Mouse (Mus musculus) Patski (cell line): Measurements from ENCODE around the gene Ces1a. TPM values are rescaled to one million over a fixed set of nuclear protein-coding genes. Genes with fewer than 3 reads are reported as not detected.
A peak's percentile ranks its signal among the peaks of the same experiment; 100 is the strongest.

ENCODE experiments used
- ATAC-seq: fragments of 100-300 bp; one replicate; pipeline ENCODE4 v1.8.0; 2021
- CTCF ChIA-PET: fragments of 350-600 bp; sonication (Branson Sonifier 250); formaldehyde crosslinking; loops from one replicate; lab custom pipeline; 2022; ENCODE audit warnings: inconsistent platforms; lab: Charles Lee
- POLR2A ChIA-PET: fragments of 350-600 bp; sonication (Branson Sonifier 250); formaldehyde crosslinking; loops from one replicate; lab custom pipeline; 2022; ENCODE audit warnings: antibody characterized with exemption, inconsistent platforms; lab: Charles Lee
- DNase-seq: peaks from one replicate; pipeline ENCODE4 v3.0.0-alpha.2; 2011; ENCODE audit warnings: low read depth, low spot score
- H3K27me3 ChIP-seq: fragments of 371-371 bp; one replicate; pipeline ENCODE4 v1.5.1; 2021
- CTCF ChIP-seq: fragments of 100-300 bp; IDR thresholded peaks from one replicate; pipeline ENCODE4 v1.5.1; 2021
- in situ Hi-C: fragments of 300-500 bp; cut with MboI; formaldehyde crosslinking; loops from 3 replicates; pipeline ENCODE4 v1.11.1; 2018; ENCODE audit warnings: low pct_unique_long_range_greater_than_20kb, mixed read lengths
- polyA plus RNA-seq: library from polyadenylated mRNA; unstranded; gene quantifications from one replicate; pipeline ENCODE4 v1.2.3, GENCODE M21; 2021

Gene Ces1a
- polyA plus RNA-seq, 1 experiment from 2014 or later: not detected

DNA sequence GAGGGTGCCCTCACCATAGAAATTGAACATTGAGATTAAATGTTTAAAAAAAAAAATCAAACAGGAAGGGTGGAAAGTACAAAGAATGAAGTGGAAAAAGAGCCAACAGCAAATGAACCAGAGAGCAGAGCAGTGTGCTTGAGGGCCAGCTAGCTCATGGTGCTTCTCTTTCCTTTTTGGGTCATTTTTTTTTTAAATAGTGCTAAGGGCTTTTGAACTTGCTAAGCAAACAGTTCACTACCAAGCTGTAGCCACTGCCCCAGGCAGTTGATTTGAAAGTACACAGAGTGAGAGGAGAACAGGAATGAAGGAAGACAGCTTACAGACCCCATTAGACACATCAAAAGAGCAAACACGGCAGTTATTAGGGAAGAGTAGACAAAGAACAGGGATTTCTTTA lies 4.9 kb downstream of the Ces1a start:
- ATAC-seq (no peak), DNase-seq (no peak)
- no peaks in the 10 kb centered on the region for H3K27me3 ChIP-seq
- ChIA-PET CTCF (no interaction called here), POLR2A (no interaction called here)
- in situ Hi-C loops: no loop called here
- no peak for TF ChIP-seq CTCF

DNA sequence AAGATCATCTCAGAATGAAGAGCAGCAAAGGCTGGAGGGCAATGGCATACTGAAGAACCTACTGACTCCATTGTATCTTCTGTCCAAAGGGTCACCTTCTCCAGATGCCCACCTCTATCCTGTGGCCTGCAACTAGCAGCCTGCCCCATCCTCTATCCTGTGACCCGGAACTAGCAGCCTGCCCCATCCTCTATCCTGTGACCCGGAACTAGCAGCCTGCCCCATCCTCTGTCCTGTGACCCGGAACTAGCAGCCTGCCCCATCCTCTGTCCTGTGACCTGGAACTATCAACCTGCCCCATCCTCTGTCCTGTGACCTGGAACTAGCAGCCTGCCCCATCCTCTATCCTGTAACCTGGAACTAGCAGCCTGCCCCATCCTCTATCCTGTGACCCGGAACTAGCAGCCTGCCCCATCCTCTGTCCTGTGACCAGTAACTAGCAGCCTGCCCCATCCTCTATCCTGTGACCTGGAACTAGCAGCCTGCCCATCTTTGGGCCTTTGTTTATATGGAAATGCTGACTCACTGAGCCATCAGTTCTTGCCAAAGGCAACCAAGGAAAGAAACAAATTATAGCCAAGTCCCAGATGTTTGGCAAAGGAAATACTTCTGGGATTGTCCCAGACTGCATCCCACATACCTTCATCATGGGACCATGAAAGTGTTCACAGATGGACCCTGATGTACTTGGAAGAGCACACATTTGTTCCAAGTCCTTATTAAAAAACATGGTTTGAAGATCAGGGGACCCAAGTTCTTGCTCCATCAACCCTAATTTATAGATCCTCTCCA lies 7.0 kb downstream of the Ces1a start:
- in situ Hi-C loops: no loop called here
- TF ChIP-seq CTCF: no peak
- no peak for DNase-seq
- CTCF ChIA-PET: no interaction called here
- POLR2A ChIA-PET: no interaction called here
- ATAC-seq: no peak
- no peaks in the 10 kb centered on the region for H3K27me3 ChIP-seq

DNA sequence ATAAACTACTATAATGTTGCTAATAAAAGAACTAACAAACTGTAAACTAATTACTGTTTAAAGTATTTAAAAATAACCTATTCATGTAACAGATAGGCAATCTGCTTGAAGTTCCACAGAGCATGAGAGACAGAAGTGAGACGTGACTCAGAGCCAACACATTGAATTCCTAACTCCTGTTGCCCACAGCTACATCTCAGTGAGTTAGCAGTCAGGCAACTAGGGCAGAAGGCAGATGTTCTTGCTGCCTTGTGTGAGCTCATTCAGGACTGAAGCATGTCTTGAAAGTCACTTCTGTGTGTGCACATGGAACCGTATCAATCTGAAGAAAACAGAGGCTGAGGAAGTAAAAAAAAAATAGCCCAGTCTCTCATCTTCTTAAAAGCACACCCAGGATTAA lies 7.7 kb downstream of the Ces1a start:
- ATAC-seq (no peak), DNase-seq (no peak)
- in situ Hi-C loops: no loop called here
- TF ChIP-seq CTCF: no peak
- ChIA-PET POLR2A (no interaction called here), CTCF (no interaction called here)
- no peaks in the 10 kb centered on the region for H3K27me3 ChIP-seq

DNA sequence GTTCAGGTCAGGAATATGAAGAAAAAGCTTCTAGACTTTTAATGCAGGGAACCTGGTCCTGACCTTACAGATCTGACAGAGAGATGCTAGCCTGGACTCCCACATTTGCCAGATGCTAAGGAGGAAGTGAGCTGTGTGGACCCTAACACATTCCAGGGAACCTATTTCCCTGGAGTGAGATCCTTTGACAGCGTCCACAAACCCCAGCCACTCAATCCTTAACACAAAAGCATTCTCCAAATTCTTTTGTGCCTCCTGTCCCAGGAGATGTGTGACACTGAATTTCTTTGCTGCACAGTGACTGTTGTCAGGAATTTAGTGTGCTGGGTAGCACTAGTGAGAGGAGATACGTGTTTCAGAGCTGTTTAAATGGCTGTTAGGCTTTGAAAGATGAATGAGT lies 9.2 kb downstream of the Ces1a start:
- DNase-seq (no peak), ATAC-seq (no peak)
- TF ChIP-seq CTCF: no peak
- ChIA-PET CTCF (no interaction called here), POLR2A (no interaction called here)
- H3K27me3 ChIP-seq: no peaks in the 10 kb centered on the region
- in situ Hi-C loops: no loop called here

DNA sequence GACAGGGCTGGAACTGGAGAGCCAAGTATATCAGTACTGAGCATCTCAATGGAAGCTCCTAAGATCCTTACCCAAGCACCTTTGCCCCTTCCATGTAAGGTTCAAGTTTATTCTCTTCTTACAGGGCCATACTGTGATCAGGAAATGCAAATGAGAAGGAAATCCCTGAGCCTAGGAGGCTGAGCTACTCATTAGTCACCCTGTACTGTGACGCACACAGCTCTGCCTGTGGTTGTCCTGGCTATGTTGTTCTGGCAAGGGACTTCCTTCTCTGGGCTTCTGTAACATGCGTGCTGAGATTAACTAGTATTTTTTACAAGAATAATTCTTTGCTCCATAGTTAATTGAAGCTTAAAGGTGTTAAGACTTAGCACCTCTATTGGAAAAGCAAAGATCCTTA lies 17.3 kb downstream of the Ces1a start:
- ChIA-PET CTCF (interaction anchor here (1.1 kb wide), 1 partner anchor 19 kb away, joined by 3 read pairs; no protein-coding TSS in a partner anchor), POLR2A (no interaction called here)
- H3K27me3 ChIP-seq: no peaks in the 10 kb centered on the region
- DNase-seq (no peak), ATAC-seq (no peak)
- in situ Hi-C loops: no loop called here
- TF ChIP-seq CTCF: no peak

DNA sequence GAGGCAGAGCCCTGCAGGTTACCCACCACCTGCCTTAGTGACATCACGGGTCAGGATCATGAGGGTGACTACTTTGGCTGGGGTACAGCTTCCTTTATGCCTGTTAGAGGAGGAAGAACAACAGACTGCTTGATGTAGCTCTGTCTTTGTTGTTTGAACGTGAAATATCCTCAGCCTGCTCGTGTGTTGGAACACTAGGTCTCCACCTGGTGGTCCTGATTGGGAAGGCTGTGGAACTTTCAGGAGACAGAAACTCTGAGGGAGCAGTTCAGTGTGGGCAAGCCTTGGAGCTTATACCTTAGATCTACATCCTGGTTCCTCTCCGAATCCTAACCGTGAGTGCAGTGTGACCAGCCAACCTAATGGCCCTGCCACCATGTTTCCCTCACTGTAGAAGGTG lies 26.3 kb downstream of the Ces1a start:
- TF ChIP-seq CTCF: no peak
- ATAC-seq (no peak), DNase-seq (no peak)
- in situ Hi-C loops: no loop called here
- POLR2A ChIA-PET: no interaction called here
- H3K27me3 ChIP-seq: no peaks in the 10 kb centered on the region
- CTCF ChIA-PET: no interaction called here

DNA sequence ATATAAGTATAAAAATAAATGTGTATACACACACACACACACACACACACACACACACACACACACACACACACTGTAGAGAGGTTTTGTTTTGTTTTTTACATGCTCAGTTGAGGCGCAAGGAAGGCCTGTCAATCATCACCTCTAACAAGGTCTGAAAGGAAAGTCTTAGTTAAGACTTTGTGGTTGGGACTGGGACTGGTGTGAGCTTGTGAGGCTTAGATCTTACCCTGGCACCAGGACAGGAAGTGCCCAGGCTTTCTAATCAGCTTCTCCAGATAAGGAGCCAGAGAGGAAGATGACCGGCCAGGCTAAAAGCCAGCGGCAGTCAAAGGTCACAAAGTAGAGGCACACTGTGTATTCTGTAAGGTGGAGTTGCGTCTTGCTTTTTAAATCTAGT lies 33.7 kb downstream of the Ces1a start:
- ChIA-PET POLR2A (no interaction called here), CTCF (no interaction called here)
- in situ Hi-C loops: loop anchor here (5.0 kb wide), 1 partner anchor 83 kb away; no protein-coding TSS in a partner anchor
- ATAC-seq: no peak
- no peaks in the 10 kb centered on the region for H3K27me3 ChIP-seq
- no peak for TF ChIP-seq CTCF
- no peak for DNase-seq

DNA sequence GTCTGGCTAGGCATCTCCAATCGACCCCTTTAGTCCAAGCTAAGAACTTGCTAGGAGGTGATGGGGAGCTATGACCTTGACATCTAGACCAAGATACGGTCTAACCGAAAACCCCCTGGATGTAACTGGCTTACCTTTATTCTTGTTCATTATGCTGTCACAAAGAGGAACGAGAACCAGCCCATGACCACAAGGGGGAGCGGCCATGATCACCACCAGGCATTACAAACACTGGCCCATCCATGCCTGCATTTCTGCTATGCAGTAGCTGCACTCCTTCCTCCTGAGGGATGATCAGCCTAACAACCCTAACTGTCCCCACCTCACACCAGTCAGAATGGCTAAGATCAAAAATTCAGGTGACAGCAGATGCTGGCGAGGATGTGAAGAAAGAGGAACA lies 35.8 kb downstream of the Ces1a start:
- TF ChIP-seq CTCF: no peak
- ATAC-seq (no peak), DNase-seq (no peak)
- ChIA-PET POLR2A (no interaction called here), CTCF (interaction anchor here (0.9 to 1.3 kb wide), 3 partner anchors 19 to 194 kb away, joined by 3 read pairs; no protein-coding TSS in a partner anchor)
- H3K27me3 ChIP-seq: no peaks in the 10 kb centered on the region
- in situ Hi-C loops: loop anchor here (5.0 kb wide), 1 partner anchor 85 kb away; no protein-coding TSS in a partner anchor

DNA sequence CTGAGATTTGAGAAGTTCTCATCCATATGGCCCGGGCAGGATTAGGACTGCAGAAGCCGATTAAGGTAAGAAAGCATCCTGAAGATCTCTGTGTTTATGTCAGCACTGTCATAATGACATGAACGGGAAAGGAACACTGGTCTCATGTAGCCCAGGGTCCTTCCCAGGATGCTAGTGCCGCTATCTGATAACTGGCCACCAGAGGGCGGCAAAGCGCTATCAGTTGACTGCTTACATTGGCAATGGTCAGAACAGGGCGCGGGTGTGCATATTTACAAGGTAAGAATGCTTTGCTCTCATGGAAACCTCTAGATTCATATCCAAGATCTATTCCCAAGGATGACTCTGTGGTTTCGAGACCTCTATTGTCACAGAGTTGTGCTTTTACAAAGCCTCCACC lies 36.6 kb downstream of the Ces1a start:
- ChIA-PET CTCF (interaction anchor here (0.9 to 1.3 kb wide), 2 partner anchors 20 to 49 kb away, joined by 3 read pairs; no protein-coding TSS in a partner anchor), POLR2A (no interaction called here)
- ATAC-seq (peak; percentile 80), DNase-seq (no peak)
- peak; percentile 58 for TF ChIP-seq CTCF
- no peaks in the 10 kb centered on the region for H3K27me3 ChIP-seq
- in situ Hi-C loops: loop anchor here (5.0 kb wide), 1 partner anchor 86 kb away; no protein-coding TSS in a partner anchor

DNA sequence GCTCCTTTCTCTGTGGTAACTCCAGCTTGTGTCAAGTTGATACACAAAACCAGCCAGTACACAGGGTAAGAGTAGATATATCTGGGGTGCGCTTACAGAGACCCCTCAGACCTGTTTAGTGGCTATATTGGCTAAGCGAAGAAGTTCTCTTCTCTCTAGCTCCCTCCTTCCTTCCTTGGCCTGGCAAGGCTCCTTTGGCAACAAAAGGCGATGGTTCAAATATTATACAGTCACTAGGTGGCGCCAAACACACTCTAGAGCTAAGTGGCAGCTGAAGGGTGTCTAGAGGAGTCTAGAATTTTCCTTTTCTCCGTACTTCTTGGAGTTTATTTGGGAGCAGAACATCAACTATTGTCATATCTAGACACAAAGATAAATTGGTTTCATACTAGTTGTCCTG lies 37.7 kb downstream of the Ces1a start:
- CTCF ChIA-PET: interaction anchor here (0.7 to 1.9 kb wide), 16 partner anchors 10 to 421 kb away, joined by 3 to 9 read pairs (median 3); partner anchors contain the start of gene Mmp2
- peak; percentile 81 for TF ChIP-seq CTCF
- POLR2A ChIA-PET: no interaction called here
- DNase-seq (no peak), ATAC-seq (peak; percentile 48)
- in situ Hi-C loops: loop anchor here (5.0 kb wide), 1 partner anchor 87 kb away; no protein-coding TSS in a partner anchor
- no peaks in the 10 kb centered on the region for H3K27me3 ChIP-seq

DNA sequence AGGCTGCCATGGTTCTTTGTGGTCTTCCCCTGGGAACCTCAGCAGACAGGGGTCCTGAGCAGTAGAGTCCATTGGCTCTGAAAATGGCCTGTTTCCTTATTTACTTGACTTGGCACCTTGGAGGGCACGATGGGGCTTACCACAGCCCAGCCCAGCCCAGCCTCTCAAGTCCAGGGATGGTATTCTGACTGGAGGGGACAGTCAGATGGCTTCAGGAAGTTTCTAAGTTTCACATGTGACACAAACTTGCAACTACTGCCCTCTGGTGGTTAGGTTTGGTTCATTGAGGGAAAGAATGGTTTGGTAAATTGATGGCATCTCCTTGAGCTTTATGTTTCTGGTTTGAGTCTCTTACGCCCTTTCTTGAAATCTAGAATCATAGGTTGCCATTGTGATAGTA lies 49.4 kb downstream of the Ces1a start:
- DNase-seq: no peak
- no peak for ATAC-seq
- peak; percentile 64 for TF ChIP-seq CTCF
- CTCF ChIA-PET: interaction anchor here (0.9 to 4.9 kb wide), 2 partner anchors 11 to 181 kb away, joined by 3 to 34 read pairs; no protein-coding TSS in a partner anchor
- POLR2A ChIA-PET: no interaction called here
- no peaks in the 10 kb centered on the region for H3K27me3 ChIP-seq
- in situ Hi-C loops: no loop called here
